Mouse (Mus musculus) forebrain, embryonic 15.5 days (tissue): ENCODE data around the gene Atp1a4. TPM values are rescaled to one million over a fixed set of nuclear protein-coding genes. Genes with fewer than 3 reads are reported as not detected.

Experiments used
- ATAC-seq: fragments of 200-750 bp; cut with Nextera tagmentation; replicated peaks from 2 replicates; pipeline ENCODE4 v1.8.0; 2017; ENCODE audit warnings: mild to moderate bottlenecking, moderate TSS enrichment, moderate library complexity
- H3K27ac ChIP-seq: fragments of 300-500 bp; sonication (generic); replicated peaks from 2 replicates; pipeline ENCODE4 v1.5.1; 2015; ENCODE audit warnings: mild to moderate bottlenecking, inconsistent platforms
- H3K27me3 ChIP-seq: fragments of 300-500 bp; sonication (generic); 2 replicates; pipeline ENCODE4 v1.6.1; 2015; ENCODE audit warnings: inconsistent platforms
- H3K36me3 ChIP-seq: fragments of 300-500 bp; sonication (generic); 2 replicates; pipeline ENCODE4 v1.6.1; 2015; ENCODE audit warnings: mild to moderate bottlenecking, inconsistent platforms
- H3K4me1 ChIP-seq: fragments of 300-500 bp; sonication (generic); 2 replicates; pipeline ENCODE4 v1.6.1; 2015; ENCODE audit warnings: inconsistent platforms
- H3K4me2 ChIP-seq: fragments of 300-500 bp; sonication (generic); replicated peaks from 2 replicates; pipeline ENCODE4 v1.6.1; 2015; ENCODE audit warnings: mild to moderate bottlenecking, inconsistent platforms
- H3K4me3 ChIP-seq: fragments of 300-500 bp; sonication (generic); 2 replicates; pipeline ENCODE4 v1.5.1; 2015; ENCODE audit warnings: mild to moderate bottlenecking, inconsistent platforms
- H3K9ac ChIP-seq: fragments of 300-500 bp; sonication (generic); replicated peaks from 2 replicates; pipeline ENCODE4 v1.6.1; 2015; ENCODE audit warnings: mild to moderate bottlenecking, inconsistent platforms
- H3K9me3 ChIP-seq: fragments of 300-500 bp; sonication (generic); 2 replicates; pipeline ENCODE4 v1.6.1; 2016; ENCODE audit warnings: inconsistent platforms
- WGBS: fragments of 180-500 bp; shearing (Covaris S2); methylation state at CpG from one replicate; pipeline ENCODE4 v1.1.7; 2015; ENCODE audit warnings: mixed read lengths; 5-methylcytosine and 5-hydroxymethylcytosine counted together
- polyA plus RNA-seq: library from polyadenylated mRNA; unstranded; fragments of >200 nt; fragmentation: Nextera tagmentation; extraction: Ambion mirVana; gene quantifications from 2 replicates; pipeline ENCODE4 v1.2.1, GENCODE M21; 2015

Atp1a4 gene
- polyA plus RNA-seq, 1 experiment from 2014 or later, result 0.10 TPM

DNA sequence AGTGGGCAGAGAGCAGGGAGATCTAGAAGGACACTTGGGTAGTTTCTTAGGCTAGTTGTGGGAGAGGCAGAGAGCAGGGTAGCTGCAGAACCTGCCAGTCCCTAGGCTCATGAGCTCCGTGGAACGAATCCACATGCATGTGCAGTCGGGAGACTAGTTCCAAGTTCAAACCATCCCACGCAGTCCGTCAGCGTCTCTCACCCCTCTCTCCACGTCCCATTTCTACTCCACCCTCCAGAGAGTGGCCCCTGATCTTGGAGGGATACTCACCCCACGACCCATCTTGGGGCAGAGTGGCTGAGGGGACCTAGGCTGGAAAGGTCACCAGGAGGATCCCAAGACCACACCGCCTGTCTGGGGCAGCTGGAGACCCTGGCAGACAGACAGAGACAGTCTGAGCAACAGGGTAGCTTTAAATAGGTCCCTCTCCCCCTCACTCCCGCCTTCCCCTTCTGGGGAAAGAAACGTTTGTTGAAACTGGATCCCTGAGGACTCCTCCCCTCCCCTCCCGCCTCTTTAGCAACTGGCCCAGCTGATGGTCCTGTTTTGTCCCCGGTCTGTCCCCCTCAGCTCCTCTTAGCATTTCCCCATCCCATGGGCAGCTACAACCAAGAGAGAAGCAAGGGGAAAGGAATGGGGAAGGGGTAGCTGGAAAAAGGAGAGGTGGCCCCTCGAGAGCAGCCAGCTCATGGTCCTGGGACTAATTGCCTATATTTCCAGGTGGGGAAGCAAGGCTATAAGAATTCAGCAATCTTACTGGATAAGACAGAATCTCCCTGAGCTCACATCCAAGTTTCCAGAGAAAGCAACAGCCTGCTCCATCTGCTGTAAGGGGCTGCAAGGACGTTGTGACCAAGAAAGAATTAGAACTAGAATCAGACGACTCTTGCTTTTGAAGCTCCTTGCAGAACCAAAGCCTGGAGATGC, 39.7 kb upstream of the Atp1a4 start, which contains the start of gene Atp1a2:
Gene Atp1a2 (minus strand): TSS at position 454 of the 927 bp plus-strand sequence.
- 11% methylated on average over 16 of the region's 16 CpGs for WGBS
- Histone ChIP-seq H3K9me3 (no peaks in the 10 kb centered on the region), H3K9ac (peak within 1 kb of the TSS; percentile 28; the same call in 1 of the 2 replicates), H3K36me3 (no peaks in the 10 kb centered on the region), H3K4me3 (peak within 1 kb of the TSS; percentile 25), H3K27me3 (no peaks in the 10 kb centered on the region), H3K4me2 (peak within 1 kb of the TSS; percentile 20), H3K4me1 (peaks cover 21% of the 10 kb centered on the region), H3K27ac (peak within 1 kb of the TSS; percentile 75)
- peak; percentile 17; the same call in 1 of the 2 replicates for ATAC-seq

DNA sequence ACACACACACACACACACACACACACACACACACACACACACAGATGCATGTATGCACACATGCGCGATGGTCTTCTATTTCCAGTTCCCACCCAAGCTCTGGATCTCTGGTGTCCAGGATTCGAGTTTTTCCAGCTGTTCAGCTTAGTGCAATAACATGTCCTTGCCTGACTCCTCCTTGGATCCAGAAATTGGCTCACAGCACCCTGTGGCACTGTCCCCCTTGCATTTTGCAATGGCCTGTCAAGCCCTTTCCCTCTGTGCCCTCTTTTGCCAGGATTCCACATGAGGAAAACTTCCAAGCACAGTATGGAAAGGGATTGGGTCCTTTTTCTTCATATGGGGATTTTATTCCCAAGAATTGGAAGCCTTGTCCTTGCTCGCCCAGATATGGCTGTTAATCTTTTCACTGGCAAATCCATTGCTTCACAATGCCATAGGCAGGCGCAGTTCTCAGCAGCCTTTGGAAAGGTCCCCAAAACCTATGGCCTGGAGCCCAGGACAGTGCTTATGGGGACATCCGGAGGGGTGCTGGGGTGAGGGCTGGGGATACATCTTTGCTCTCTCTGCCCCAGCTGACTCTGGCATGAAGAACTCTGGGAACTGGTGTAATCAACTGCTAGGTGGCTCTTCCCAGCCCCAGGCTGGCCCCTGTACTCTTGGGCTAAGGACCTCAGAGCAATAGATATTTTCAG, 38.7 kb upstream of the Atp1a4 start:
- Histone ChIP-seq H3K9ac (peak overlapping the region; percentile 28; the same call in 1 of the 2 replicates), H3K27ac (peak overlapping the region; percentile 75), H3K4me3 (peak overlapping the region; percentile 25), H3K27me3 (no peaks in the 10 kb centered on the region), H3K9me3 (no peaks in the 10 kb centered on the region), H3K4me2 (peak overlapping the region; percentile 20), H3K36me3 (no peaks in the 10 kb centered on the region), H3K4me1 (peaks cover 21% of the 10 kb centered on the region)
- ATAC-seq, result no peak
- WGBS, result 68% methylated on average over 6 of the region's 6 CpGs

DNA sequence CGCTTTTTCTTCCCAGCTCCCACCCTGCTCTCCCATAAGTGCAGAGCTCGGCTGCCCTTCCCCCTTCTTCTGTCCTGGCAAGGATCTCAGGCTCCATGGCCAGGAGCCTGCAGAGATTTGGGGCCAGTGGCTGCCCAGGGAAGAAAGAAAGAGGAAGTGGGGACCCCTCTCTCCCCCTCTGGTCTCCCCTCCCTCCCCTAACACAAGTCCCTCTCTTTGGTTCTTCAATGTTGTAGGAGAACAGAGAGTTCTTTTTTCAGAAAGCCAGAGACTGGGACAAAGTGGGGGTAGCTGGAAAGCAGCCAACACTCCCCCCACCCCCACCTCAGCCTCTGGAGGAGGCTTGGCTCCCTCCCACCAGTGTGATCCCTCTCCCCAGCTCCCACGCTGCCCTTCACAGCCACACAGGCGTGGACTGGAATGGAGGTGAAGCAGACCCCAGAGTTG, 37.6 kb upstream of the Atp1a4 start:
- no peaks in the 10 kb centered on the region for H3K9me3 ChIP-seq
- no peaks in the 10 kb centered on the region for H3K27me3 ChIP-seq
- peak; percentile 77 for ATAC-seq
- H3K4me1 ChIP-seq, result peaks cover 21% of the 10 kb centered on the region
- H3K36me3 ChIP-seq, result no peaks in the 10 kb centered on the region
- 23% methylated on average over 4 of the region's 4 CpGs for WGBS
- peak overlapping the region; percentile 25 for H3K4me3 ChIP-seq
- H3K4me2 ChIP-seq, result peak overlapping the region; percentile 20; the same call in 1 of the 2 replicates
- peak overlapping the region; percentile 7 for H3K9ac ChIP-seq
- H3K27ac ChIP-seq, result peak overlapping the region; percentile 75

DNA sequence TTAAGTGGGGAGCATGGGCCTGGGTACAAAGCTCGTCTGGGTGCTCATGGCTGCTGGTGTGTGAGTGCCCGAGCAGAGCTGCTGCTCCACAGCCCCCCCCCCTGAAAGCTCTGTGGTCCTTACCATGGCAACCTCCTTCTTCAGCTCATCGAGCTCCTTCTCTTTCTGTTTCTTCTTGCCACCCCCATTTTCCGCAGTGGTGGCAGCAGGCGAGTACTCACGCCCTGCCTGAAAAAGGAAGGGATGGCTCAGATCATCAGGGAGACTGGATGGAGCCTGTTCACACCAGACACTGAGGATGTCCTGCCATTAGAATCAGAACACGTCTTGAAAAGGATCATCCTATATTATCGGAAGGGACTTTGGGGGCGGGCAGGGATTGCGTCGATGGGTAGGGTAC, 35.2 kb upstream of the Atp1a4 start:
- Histone ChIP-seq H3K36me3 (no peaks in the 10 kb centered on the region), H3K4me2 (no peak overlapping the region), H3K4me3 (no peak overlapping the region), H3K4me1 (peaks cover 21% of the 10 kb centered on the region), H3K9ac (no peak overlapping the region), H3K27ac (no peak overlapping the region), H3K27me3 (no peaks in the 10 kb centered on the region), H3K9me3 (no peaks in the 10 kb centered on the region)
- WGBS, result 89% methylated on average over 11 of the region's 11 CpGs
- no peak for ATAC-seq

DNA sequence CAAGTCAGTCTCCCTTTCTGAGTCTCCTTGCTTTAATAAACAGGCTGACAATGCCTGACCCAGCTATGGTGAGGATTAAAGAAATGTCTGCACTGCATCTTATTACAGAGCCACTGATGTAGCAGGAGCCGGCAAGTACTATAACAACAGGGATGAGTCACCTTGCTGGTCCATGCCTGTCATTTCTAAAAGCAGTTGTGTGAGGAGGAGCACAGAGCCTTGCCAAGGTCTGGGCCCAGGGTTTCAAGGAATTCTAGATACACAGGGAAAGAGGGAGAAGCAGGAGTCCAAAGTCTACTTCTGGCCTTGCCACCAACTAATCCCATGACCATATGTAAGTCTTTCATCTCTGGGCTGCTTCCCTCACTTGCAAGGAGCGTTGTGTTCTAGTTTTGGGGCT, 34.7 kb upstream of the Atp1a4 start:
- Histone ChIP-seq H3K27ac (no peak overlapping the region), H3K9ac (no peak overlapping the region), H3K27me3 (no peaks in the 10 kb centered on the region), H3K4me3 (no peak overlapping the region), H3K4me2 (no peak overlapping the region), H3K4me1 (peaks cover 18% of the 10 kb centered on the region), H3K36me3 (no peaks in the 10 kb centered on the region), H3K9me3 (no peaks in the 10 kb centered on the region)
- no peak for ATAC-seq
- WGBS, result 83% methylated on average over 2 of the region's 2 CpGs

DNA sequence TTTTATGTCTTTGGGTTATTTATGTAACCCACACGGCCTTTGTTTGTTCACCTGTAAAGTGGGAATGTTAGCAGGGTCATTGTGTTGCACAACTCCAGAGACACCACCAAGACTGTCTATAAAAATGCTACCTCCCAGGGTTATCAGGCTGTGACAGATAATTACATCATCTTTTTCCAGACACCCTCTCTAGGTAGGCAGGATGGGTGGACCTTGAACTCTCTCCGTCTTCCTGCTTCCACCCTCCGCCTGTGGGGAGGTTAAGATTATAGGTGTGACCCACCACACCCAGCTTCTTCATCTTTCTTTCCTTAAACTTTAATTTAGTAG, 31.4 kb upstream of the Atp1a4 start:
- no peak overlapping the region for H3K9ac ChIP-seq
- no peaks in the 10 kb centered on the region for H3K27me3 ChIP-seq
- no peaks in the 10 kb centered on the region for H3K36me3 ChIP-seq
- no peaks in the 10 kb centered on the region for H3K9me3 ChIP-seq
- H3K27ac ChIP-seq, result no peak overlapping the region
- no peak overlapping the region for H3K4me3 ChIP-seq
- 91% methylated on average over 3 of the region's 3 CpGs for WGBS
- peaks cover under 1% of the 10 kb centered on the region; the same call in 1 of the 2 replicates for H3K4me1 ChIP-seq
- no peak for ATAC-seq
- H3K4me2 ChIP-seq, result no peak overlapping the region

DNA sequence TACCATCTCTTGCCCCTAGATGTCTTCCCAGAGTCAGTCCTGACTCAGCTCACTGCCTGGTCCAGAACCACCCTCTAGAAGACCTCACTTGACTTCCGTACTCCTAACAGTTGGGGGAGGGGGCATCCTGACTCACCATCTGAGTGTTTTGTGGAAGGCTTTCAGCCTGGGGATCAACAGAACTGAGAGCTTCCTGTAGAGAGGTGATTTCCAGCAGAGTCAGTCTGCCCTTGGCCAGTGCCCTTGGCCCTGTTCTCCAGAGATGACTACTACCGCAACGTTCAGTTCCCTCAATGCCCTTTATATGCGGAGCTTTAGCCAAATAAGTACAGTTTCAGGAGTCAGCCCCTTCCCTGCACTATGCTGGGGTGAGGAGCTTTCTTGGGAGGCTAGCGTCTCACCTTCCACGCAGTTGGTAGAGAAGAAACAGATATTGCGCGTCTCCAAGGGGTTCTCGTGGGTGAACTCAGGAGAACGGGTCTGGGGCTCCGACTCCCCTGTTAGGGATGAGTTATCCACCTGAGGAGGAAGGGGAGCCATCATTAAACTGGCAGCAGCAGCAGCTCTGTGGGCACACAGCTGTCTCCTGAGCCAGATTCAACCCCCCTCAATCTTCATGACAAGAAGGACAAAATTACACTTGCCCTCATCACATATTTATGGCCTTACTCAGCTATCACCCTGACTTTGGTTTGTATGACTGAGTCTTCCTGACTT, 30.8 kb upstream of the Atp1a4 start:
- Histone ChIP-seq H3K9me3 (no peaks in the 10 kb centered on the region), H3K4me2 (no peak overlapping the region), H3K27me3 (no peaks in the 10 kb centered on the region), H3K4me3 (no peak overlapping the region), H3K9ac (no peak overlapping the region), H3K27ac (no peak overlapping the region), H3K36me3 (no peaks in the 10 kb centered on the region), H3K4me1 (no peaks in the 10 kb centered on the region)
- ATAC-seq, result no peak
- 91% methylated on average over 11 of the region's 11 CpGs for WGBS

DNA sequence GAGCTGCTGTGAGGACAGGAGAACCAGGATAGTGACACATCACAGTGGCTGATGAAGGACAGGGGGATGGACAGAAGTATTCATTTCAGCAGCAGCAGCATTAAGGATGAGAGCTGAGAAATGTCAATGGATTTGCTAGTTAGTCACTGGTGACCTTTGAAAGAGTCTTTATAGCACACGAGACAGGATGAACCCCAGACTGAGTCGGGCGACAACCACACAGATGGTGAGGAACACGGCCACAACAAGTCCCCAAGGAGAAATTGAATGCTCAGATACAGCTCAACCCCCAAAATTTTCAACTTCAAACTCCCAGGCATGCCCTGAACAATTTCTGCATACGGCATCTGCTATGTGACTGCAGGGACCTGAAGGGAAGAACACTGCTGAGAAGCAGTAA, 28.5 kb upstream of the Atp1a4 start:
- Histone ChIP-seq H3K9me3 (no peaks in the 10 kb centered on the region), H3K4me1 (no peaks in the 10 kb centered on the region), H3K4me2 (no peak overlapping the region), H3K36me3 (no peaks in the 10 kb centered on the region), H3K27me3 (no peaks in the 10 kb centered on the region), H3K9ac (no peak overlapping the region), H3K4me3 (no peak overlapping the region), H3K27ac (no peak overlapping the region)
- WGBS, result 87% methylated on average over 5 of the region's 5 CpGs
- ATAC-seq, result no peak

DNA sequence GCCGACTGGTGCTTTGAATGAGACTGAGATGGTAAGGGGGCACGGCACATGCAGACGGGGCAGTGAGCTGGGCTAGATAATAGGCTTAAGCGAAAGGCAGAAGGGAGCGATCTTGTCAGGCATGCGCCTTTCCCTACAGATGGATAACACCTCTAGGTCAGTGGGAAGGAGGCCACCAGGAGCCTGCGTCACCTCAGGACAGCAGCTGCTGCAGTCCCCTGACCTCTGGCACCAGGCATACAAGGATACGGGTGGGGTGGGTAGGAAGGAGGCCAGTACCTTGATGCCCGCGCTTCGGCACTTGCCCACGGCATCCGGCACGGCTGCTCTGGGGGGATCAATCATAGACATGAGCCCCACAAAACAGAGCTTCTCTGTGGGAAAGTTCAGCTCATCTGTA, 26.0 kb upstream of the Atp1a4 start:
- H3K27me3 ChIP-seq, result no peaks in the 10 kb centered on the region
- 88% methylated on average over 14 of the region's 14 CpGs for WGBS
- no peak overlapping the region for H3K9ac ChIP-seq
- no peak overlapping the region for H3K27ac ChIP-seq
- H3K4me3 ChIP-seq, result no peak overlapping the region
- no peak for ATAC-seq
- H3K4me1 ChIP-seq, result no peaks in the 10 kb centered on the region
- no peaks in the 10 kb centered on the region for H3K9me3 ChIP-seq
- no peaks in the 10 kb centered on the region for H3K36me3 ChIP-seq
- H3K4me2 ChIP-seq, result no peak overlapping the region

DNA sequence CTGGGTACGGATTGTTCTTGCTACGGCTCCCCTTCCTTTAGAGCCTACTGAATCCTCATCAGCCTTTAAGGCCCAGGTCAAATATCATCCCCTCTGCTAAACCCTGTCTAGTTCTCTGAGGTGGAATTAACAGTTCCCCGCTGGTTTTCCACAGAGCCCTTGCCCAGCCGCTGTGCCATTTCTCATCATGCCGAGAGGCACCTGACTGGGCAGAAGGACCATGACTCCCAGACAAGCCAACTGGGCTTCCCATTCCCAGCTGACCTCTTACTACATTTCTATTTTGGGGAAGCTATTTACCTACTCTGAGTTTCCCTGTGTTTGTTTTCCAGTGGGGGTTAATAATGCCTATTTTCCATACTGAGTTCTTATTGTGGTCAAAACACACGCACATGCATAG, 24.9 kb upstream of the Atp1a4 start:
- H3K4me1 ChIP-seq, result no peaks in the 10 kb centered on the region
- H3K27ac ChIP-seq, result no peak overlapping the region
- no peaks in the 10 kb centered on the region for H3K9me3 ChIP-seq
- no peak overlapping the region for H3K9ac ChIP-seq
- no peak for ATAC-seq
- no peaks in the 10 kb centered on the region for H3K27me3 ChIP-seq
- no peaks in the 10 kb centered on the region for H3K36me3 ChIP-seq
- no peak overlapping the region for H3K4me2 ChIP-seq
- H3K4me3 ChIP-seq, result no peak overlapping the region
- 85% methylated on average over 6 of the region's 6 CpGs for WGBS

DNA sequence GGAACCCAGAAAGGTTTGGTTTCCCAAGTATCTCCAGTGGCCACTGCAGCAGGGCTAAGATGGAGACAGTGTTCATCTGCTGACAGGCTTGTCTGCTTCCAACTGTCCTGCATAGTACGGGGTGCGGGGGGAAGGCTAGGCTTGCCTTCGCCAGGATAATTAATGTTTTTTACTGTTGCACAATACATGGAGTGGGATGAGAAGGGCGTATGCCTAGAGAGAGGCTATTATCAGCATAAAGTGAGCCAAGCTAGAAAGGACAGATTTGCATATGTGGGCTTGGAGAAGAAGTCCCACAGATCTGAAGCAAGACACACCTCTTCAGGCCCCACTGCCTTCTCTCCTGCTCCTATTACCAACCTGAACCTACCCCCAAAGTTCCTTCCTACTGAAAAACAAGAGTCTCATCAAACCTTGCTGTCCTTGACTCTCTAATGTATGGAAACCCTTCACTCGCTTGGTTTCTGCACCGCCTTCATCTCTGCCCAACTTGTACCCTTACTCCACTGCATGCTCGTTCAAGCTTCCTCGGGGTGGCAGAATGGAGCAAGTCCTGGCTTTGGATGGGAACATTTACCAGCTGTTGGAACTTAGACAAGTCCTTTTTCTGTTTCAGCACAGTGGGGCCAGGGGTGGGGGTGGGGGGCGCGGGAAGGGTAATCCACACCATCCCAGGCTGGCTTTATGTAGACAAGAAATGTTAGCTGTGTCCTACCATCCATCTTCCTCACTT, 23.5 kb upstream of the Atp1a4 start:
- no peaks in the 10 kb centered on the region for H3K27me3 ChIP-seq
- WGBS, result 81% methylated on average over 10 of the region's 10 CpGs
- no peaks in the 10 kb centered on the region for H3K4me1 ChIP-seq
- no peak for ATAC-seq
- H3K9me3 ChIP-seq, result no peaks in the 10 kb centered on the region
- no peak overlapping the region for H3K4me3 ChIP-seq
- H3K9ac ChIP-seq, result no peak overlapping the region
- no peak overlapping the region for H3K27ac ChIP-seq
- no peak overlapping the region for H3K4me2 ChIP-seq
- H3K36me3 ChIP-seq, result no peaks in the 10 kb centered on the region
